Mouse (Mus musculus): ENCODE measurements around the gene Ctu2.
A peak's percentile ranks its signal among the peaks of the same experiment; 100 is the strongest.

Ctu2 gene

DNA sequence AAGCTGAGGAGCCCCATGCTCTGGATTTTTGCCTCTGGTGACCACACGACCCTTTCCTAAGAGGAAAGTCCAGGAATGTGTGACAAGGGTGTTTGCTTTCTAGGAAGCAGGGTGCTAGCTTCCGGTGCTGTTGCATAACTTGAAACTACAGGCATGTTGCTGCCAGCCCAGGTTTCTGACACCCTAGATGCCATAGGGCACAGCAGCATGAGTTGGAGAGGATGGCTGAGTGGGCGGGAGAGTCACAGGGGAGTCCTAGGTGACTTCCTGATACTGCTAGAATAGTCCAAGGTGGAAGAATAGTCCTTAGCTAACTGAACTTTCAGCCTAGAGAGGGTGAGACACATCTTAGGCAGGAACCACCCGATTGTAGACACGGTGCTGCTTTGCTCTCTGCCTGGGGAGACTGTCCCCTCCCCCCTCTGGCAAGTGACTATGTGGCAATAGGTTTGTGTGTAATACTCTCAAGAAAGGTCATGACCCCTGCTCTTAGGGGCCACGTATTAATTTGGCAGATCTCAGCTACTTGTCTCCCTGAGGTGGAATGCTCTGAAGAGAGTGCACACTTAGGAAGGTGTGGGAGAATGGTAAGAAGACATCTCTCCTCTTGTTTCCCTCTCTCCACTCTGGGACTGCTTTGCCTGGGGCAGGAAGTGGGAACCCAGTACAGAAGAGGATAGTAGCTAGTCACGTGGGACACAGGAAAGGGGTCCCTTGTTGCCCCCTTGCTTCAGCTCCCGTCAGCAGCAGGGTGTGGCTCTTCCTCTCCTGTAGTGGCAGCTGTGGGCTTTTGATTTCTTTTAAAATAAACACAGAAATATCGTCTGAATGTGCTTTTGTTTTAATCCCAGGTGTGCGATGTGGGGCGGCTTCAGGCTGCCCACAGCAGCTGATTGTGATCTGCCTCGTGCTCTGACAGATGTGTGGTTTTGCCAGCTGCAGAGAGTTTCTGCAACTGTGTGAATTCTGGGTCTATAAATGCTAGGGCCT is 12.0 kb upstream of the Ctu2 start:
- no peak overlapping the region for H3K4me3 ChIP-seq (replicated peaks; ENCODE audit: low read length)
- peaks cover 34% of the 10 kb centered on the region for H3K36me3 ChIP-seq (ENCODE audit: insufficient read depth, low read length)
- TF ChIP-seq CTCF (conservative IDR thresholded peaks at IDR 0.05; ENCODE audit: low read length) (no peak), NANOG (IDR thresholded peaks at IDR 0.05; ENCODE audit: borderline replicate concordance, low read length) (no peak), POU5F1 (IDR thresholded peaks at IDR 0.05; ENCODE audit: borderline replicate concordance, low read length) (no peak)
- peaks cover 73% of the 10 kb centered on the region for H3K4me1 ChIP-seq (replicated peaks; ENCODE audit: low read depth, low read length)
- peaks cover 47% of the 10 kb centered on the region for H3K27me3 ChIP-seq (ENCODE audit: insufficient read depth, low read length)
- H3K9me3 ChIP-seq (ENCODE audit: low read length), result no peaks in the 10 kb centered on the region

DNA sequence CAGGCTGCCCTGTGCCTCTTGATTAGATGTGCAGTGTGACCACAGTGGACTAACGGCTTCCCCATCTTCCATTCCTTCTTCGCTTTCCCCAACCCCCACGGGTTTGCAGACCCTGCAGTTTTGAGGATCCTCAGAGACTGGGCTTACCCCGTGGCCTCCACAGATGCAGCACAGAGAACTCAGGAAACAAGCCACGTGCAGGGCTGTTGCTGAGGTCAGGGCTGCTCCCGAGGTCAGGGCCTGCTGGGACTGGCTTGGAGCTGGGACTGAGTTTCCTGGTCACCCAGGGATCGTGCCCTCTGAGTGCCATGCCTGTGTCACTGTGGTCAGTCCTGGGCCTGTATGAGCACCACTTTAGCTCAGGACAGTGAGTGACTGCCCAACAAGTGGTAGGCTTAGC is 11.0 kb upstream of the Ctu2 start:
- Histone ChIP-seq H3K4me1 (replicated peaks; ENCODE audit: low read depth, low read length) (peaks cover 74% of the 10 kb centered on the region), H3K27me3 (ENCODE audit: insufficient read depth, low read length) (peaks cover 39% of the 10 kb centered on the region), H3K4me3 (replicated peaks; ENCODE audit: low read length) (no peak overlapping the region), H3K36me3 (ENCODE audit: insufficient read depth, low read length) (peaks cover 40% of the 10 kb centered on the region), H3K9me3 (ENCODE audit: low read length) (no peaks in the 10 kb centered on the region)
- no peak for TF ChIP-seq CTCF (conservative IDR thresholded peaks at IDR 0.05; ENCODE audit: low read length)

DNA sequence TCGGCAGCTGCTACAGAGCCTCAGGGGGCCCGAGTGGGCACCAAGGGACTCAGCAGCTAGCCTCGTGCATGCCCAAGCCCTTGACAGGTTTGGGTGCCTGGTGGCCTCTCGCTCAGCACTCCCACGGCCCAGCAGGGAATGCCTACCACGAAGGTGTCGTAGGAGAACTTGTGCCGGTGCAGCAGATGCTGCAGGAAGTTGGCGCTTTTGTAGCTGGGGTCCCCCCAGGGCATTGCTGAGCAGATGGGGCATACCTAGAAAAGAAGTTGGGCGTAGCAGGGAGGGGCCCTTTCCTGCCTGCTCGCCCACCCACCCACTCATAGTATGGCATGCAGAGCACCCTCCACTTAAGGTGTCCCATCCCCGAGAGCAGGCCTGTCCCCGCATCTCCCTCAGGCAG is 8.1 kb upstream of the Ctu2 start:
- H3K4me1 ChIP-seq (replicated peaks; ENCODE audit: low read depth, low read length), result peaks cover 56% of the 10 kb centered on the region
- H3K27me3 ChIP-seq (ENCODE audit: insufficient read depth, low read length), result peaks cover 13% of the 10 kb centered on the region
- H3K9me3 ChIP-seq (ENCODE audit: low read length), result no peaks in the 10 kb centered on the region
- TF ChIP-seq NANOG (IDR thresholded peaks at IDR 0.05; ENCODE audit: borderline replicate concordance, low read length) (no peak), POU5F1 (IDR thresholded peaks at IDR 0.05; ENCODE audit: borderline replicate concordance, low read length) (no peak), CTCF (conservative IDR thresholded peaks at IDR 0.05; ENCODE audit: low read length) (no peak)
- no peak overlapping the region for H3K4me3 ChIP-seq (replicated peaks; ENCODE audit: low read length)
- peaks cover 51% of the 10 kb centered on the region for H3K36me3 ChIP-seq (ENCODE audit: insufficient read depth, low read length)

DNA sequence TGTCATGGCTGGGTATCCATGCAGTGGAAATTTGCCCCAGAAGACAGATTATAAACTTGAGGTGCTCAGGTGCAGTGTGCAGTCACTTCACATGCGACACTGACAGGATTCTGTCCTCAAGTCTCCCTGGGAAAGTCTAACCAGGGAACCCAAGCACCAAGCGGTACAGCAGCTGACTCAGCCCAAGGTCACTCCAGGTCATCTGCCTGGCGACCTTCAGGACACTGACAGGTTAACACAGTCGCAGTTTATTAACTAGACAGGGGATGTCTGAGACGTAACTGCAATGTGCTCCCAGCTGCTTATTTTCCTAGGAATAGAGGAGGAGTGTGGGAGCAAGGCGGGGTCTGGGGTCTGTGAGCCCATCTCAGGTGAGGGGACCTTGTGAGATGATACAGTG is 6.5 kb upstream of the Ctu2 start:
- H3K4me1 ChIP-seq (replicated peaks; ENCODE audit: low read depth, low read length), result peaks cover 54% of the 10 kb centered on the region
- H3K9me3 ChIP-seq (ENCODE audit: low read length), result no peaks in the 10 kb centered on the region
- TF ChIP-seq NANOG (IDR thresholded peaks at IDR 0.05; ENCODE audit: borderline replicate concordance, low read length), result no peak
- TF ChIP-seq CTCF (conservative IDR thresholded peaks at IDR 0.05; ENCODE audit: low read length), result no peak
- TF ChIP-seq POU5F1 (IDR thresholded peaks at IDR 0.05; ENCODE audit: borderline replicate concordance, low read length), result no peak
- no peaks in the 10 kb centered on the region for H3K27me3 ChIP-seq (ENCODE audit: insufficient read depth, low read length)
- no peak overlapping the region for H3K4me3 ChIP-seq (replicated peaks; ENCODE audit: low read length)
- H3K36me3 ChIP-seq (ENCODE audit: insufficient read depth, low read length), result peaks cover 67% of the 10 kb centered on the region

DNA sequence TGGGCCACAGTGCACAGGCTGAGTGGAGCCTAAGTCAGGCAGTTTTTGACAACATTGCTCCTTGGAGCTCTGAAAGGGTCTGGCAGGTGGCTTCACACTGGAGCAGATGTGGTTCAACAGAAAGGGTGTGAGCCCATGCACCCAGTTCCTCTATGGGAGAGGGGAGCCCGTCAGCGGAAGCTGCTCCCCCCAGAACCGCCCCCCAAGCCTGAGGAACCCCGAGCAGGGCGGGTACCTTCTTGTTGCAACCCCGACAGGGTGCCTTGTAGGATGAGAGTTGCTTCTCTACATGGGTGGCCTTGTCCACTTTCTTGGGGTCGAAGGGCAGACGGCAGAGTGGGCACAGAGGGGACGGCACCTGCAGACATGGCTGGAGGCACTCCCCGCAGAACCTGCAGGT is 6.0 kb upstream of the Ctu2 start:
- no peaks in the 10 kb centered on the region for H3K9me3 ChIP-seq (ENCODE audit: low read length)
- no peaks in the 10 kb centered on the region for H3K27me3 ChIP-seq (ENCODE audit: insufficient read depth, low read length)
- peaks cover 65% of the 10 kb centered on the region for H3K36me3 ChIP-seq (ENCODE audit: insufficient read depth, low read length)
- no peak overlapping the region for H3K4me3 ChIP-seq (replicated peaks; ENCODE audit: low read length)
- H3K4me1 ChIP-seq (replicated peaks; ENCODE audit: low read depth, low read length), result peaks cover 54% of the 10 kb centered on the region
- TF ChIP-seq NANOG (IDR thresholded peaks at IDR 0.05; ENCODE audit: borderline replicate concordance, low read length), result no peak
- TF ChIP-seq CTCF (conservative IDR thresholded peaks at IDR 0.05; ENCODE audit: low read length), result no peak
- no peak for TF ChIP-seq POU5F1 (IDR thresholded peaks at IDR 0.05; ENCODE audit: borderline replicate concordance, low read length)

DNA sequence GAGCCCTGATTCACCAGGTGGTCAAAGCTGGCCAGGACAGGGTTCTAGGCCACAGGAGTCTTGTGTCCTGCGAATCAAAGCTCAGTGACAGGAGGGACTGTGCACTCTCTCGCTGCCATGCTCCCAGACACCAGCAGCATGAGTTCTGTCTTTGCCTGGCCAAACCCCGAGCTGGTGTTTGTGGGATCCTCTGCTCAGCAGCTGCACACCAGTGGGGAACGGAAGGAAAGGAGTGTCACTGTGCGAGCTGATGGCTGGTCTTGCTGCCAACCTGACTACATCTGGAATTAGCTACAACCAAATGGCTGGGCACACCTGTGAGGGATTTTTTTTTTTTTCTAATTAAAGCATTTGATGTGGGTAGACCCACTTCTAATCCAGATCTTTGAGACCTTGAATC is 5.3 kb upstream of the Ctu2 start:
- Histone ChIP-seq H3K27me3 (ENCODE audit: insufficient read depth, low read length) (no peaks in the 10 kb centered on the region), H3K4me3 (replicated peaks; ENCODE audit: low read length) (no peak overlapping the region), H3K36me3 (ENCODE audit: insufficient read depth, low read length) (peaks cover 63% of the 10 kb centered on the region), H3K9me3 (ENCODE audit: low read length) (no peaks in the 10 kb centered on the region), H3K4me1 (replicated peaks; ENCODE audit: low read depth, low read length) (peaks cover 56% of the 10 kb centered on the region)
- TF ChIP-seq CTCF (conservative IDR thresholded peaks at IDR 0.05; ENCODE audit: low read length), result no peak
- TF ChIP-seq NANOG (IDR thresholded peaks at IDR 0.05; ENCODE audit: borderline replicate concordance, low read length), result no peak
- TF ChIP-seq POU5F1 (IDR thresholded peaks at IDR 0.05; ENCODE audit: borderline replicate concordance, low read length), result no peak

DNA sequence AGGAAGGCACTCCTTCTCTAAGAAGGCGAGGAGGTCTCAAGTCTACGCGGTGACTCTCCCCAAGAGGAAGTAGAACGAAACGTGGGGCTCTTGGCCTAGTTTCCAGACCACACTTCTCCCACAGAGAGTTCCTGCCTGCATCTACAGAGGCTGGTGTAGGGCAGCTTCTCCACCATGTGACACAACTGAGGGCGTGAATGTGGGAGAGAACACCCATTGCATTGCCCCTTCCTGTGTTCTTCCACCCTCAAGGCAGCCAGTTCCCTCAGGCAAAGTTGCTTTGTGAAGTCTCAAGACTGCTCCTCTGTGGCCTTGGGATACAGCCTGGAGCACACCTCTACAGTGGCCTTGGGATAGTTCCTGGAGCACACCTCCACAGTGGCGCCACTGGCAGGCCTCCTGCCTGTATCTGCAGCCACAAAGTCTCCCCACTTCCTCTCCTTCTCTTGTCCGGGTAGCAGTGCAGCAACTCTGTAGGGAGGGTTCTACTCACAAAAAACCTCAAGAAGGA is 2.0 kb upstream of the Ctu2 start:
- H3K4me3 ChIP-seq (replicated peaks; ENCODE audit: low read length), result no peak overlapping the region
- TF ChIP-seq NANOG (IDR thresholded peaks at IDR 0.05; ENCODE audit: borderline replicate concordance, low read length), result no peak
- no peak for TF ChIP-seq CTCF (conservative IDR thresholded peaks at IDR 0.05; ENCODE audit: low read length)
- TF ChIP-seq POU5F1 (IDR thresholded peaks at IDR 0.05; ENCODE audit: borderline replicate concordance, low read length), result no peak
- peaks cover 58% of the 10 kb centered on the region for H3K4me1 ChIP-seq (replicated peaks; ENCODE audit: low read depth, low read length)
- no peaks in the 10 kb centered on the region for H3K9me3 ChIP-seq (ENCODE audit: low read length)
- H3K27me3 ChIP-seq (ENCODE audit: insufficient read depth, low read length), result no peaks in the 10 kb centered on the region
- H3K36me3 ChIP-seq (ENCODE audit: insufficient read depth, low read length), result peaks cover 55% of the 10 kb centered on the region

DNA sequence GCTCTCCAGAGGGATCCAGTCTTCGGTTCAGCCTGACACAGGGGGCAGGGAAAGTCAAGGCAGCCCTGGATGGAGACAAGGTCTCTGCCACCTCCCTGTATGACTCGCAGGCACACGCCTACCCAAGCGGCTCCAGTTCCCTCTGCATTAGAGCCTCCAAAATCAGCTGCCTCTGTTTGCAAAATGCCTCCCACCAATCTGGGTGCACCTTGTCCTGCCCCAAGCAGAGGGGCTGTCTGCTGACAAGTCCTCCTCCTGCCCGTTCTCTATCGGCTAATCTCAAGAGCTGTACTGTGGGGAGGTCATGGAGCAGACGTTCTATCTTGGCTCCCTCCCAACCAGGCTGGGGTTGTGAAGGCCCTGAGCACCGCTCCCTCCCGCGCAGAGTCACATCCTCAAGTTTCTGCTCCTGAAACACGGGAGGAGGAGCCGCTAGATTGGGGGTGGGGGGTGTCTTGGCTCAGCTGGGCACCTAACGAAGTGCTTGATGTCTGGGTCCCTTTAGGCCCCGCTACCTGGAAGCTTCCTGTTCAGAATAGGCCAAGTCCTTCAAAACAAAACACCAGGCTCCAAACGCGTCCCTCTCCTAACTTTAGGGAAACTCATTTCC is 887 bp upstream of the Ctu2 start:
- peaks cover 47% of the 10 kb centered on the region for H3K4me1 ChIP-seq (replicated peaks; ENCODE audit: low read depth, low read length)
- peak overlapping the region; percentile 98 for H3K4me3 ChIP-seq (replicated peaks; ENCODE audit: low read length)
- no peak for TF ChIP-seq CTCF (conservative IDR thresholded peaks at IDR 0.05; ENCODE audit: low read length)
- TF ChIP-seq POU5F1 (IDR thresholded peaks at IDR 0.05; ENCODE audit: borderline replicate concordance, low read length), result no peak
- TF ChIP-seq NANOG (IDR thresholded peaks at IDR 0.05; ENCODE audit: borderline replicate concordance, low read length), result no peak
- H3K36me3 ChIP-seq (ENCODE audit: insufficient read depth, low read length), result peaks cover 61% of the 10 kb centered on the region
- H3K27me3 ChIP-seq (ENCODE audit: insufficient read depth, low read length), result no peaks in the 10 kb centered on the region
- H3K9me3 ChIP-seq (ENCODE audit: low read length), result peaks cover 5% of the 10 kb centered on the region; the same call in 1 of the 2 replicates
